Mouse (Mus musculus) G1E (cell line): ENCODE results near the gene Htt. TPM values are rescaled to one million over a fixed set of nuclear protein-coding genes. Genes with fewer than 3 reads are reported as not detected.

Experiments used
- ATAC-seq: 2 replicates; pipeline ENCODE4 v1.8.0; 2016; ENCODE audit warnings: mild to moderate bottlenecking; ENCODE audit not compliant: insufficient number of reproducible peaks, poor library complexity, low FRiP score, severe bottlenecking; ENCODE audit errors: extremely low read depth
- DNase-seq: peaks from one replicate; pipeline ENCODE4 v3.0.0; 2012; ENCODE audit warnings: low spot score
- H3K27me3 ChIP-seq: 2 replicates; pipeline ENCODE4 v1.6.1; 2012; ENCODE audit warnings: mild to moderate bottlenecking, low read length, inconsistent platforms; ENCODE audit not compliant: insufficient read depth
- H3K36me3 ChIP-seq: replicated peaks from 2 replicates; pipeline ENCODE3; 2012; ENCODE audit warnings: mild to moderate bottlenecking, inconsistent platforms
- H3K4me1 ChIP-seq: 2 replicates; pipeline ENCODE4 v1.6.1; 2012; ENCODE audit warnings: low read depth, low read length, inconsistent platforms, mixed read lengths; ENCODE audit not compliant: insufficient read depth
- H3K4me3 ChIP-seq: 2 replicates; pipeline ENCODE4 v1.5.1; 2012; ENCODE audit warnings: low read depth, mild to moderate bottlenecking, inconsistent platforms, low read length, moderate library complexity, mixed read lengths
- H3K9me3 ChIP-seq: replicated peaks from 2 replicates; pipeline ENCODE4 v1.6.1; 2012; ENCODE audit warnings: inconsistent platforms
- CTCF ChIP-seq: IDR thresholded peaks from 2 replicates; pipeline ENCODE4 v1.5.1; 2012; ENCODE audit warnings: low read depth, low read length, inconsistent platforms, mixed read lengths
- GATA1 ChIP-seq: IDR thresholded peaks from 2 replicates; pipeline ENCODE4 v1.6.1; 2012; ENCODE audit warnings: borderline replicate concordance, low read length, inconsistent platforms, mixed read lengths
- GATA2 ChIP-seq: IDR thresholded peaks from 2 replicates; pipeline ENCODE4 v1.6.1; 2012; ENCODE audit warnings: low read depth, low read length, inconsistent platforms, borderline replicate concordance
- POLR2AphosphoS5 ChIP-seq: IDR thresholded peaks from 2 replicates; pipeline ENCODE4 v1.6.1; 2012; ENCODE audit warnings: low read depth, low read length, inconsistent platforms; ENCODE audit not compliant: insufficient replicate concordance
- TAL1 ChIP-seq: conservative IDR thresholded peaks from 2 replicates; pipeline ENCODE4 v1.6.1; 2012; ENCODE audit warnings: low read depth, low read length, inconsistent platforms, mixed read lengths
- polyA plus RNA-seq: library from polyadenylated mRNA; stranded (reverse); fragments of >175 nt; gene quantifications from 2 replicates; pipeline ENCODE4 v1.2.3, GENCODE M21; 2012
- total RNA-seq, 2 experiments: library from RNA; stranded (forward) in 1 of 2; stranded (reverse) in 1 of 2; fragments of 200-1000 nt in 1 of 2; fragments of >200 nt in 1 of 2; fragmentation: Nextera tagmentation in 1 of 2; gene quantifications; 2 replicates each; pipeline ENCODE4 v1.2.3; 2014 to 2017

Htt gene
- total and polyA plus RNA-seq, 3 experiments, result 4.9 to 51.1 (median 24.4) TPM

DNA sequence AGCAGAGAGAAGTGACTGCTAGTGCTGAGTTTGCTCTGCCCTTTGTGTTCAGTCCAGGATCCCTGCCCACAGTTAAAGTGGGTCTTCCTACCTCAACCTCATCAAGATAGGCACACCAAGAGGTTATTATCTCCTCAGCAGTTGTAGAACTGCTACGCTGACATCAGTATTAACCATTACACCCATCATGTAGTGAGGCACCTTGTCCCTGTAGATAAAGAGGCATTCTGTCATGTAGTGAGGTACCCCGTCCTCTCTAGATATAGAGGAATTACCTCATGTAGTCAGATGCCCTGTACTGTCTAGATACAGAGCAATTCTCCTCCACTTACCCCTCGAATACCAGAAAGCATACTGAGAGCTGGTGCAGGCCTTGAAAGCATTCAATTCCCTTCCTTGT, 119.5 kb downstream of the Htt start:
- no peak for DNase-seq
- peak; percentile 28 for TF ChIP-seq TAL1
- no peak for TF ChIP-seq GATA1
- TF ChIP-seq CTCF, result no peak
- TF ChIP-seq GATA2, result no peak
- Histone ChIP-seq H3K36me3 (peaks cover 86% of the 10 kb centered on the region), H3K4me3 (no peak overlapping the region), H3K9me3 (no peaks in the 10 kb centered on the region), H3K27me3 (no peaks in the 10 kb centered on the region), H3K4me1 (peaks cover 7% of the 10 kb centered on the region)
- no peak for ATAC-seq

DNA sequence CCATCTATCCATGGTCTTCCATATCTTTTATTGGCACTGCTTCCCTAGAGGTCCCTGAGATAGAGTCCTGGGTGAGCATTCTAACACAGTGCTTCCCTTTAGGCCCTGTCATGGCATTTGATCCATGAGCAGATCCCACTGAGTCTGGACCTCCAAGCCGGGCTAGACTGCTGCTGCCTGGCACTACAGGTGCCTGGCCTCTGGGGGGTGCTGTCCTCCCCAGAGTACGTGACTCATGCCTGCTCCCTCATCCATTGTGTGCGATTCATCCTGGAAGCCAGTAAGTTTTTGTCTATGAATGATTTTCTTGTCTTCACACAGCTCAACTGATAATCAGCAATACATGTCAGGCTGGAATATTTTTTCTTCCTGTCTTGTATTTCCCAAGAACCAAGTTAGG, 123.7 kb downstream of the Htt start:
- Histone ChIP-seq H3K4me1 (peaks cover 7% of the 10 kb centered on the region), H3K9me3 (no peaks in the 10 kb centered on the region), H3K36me3 (peaks cover 84% of the 10 kb centered on the region), H3K4me3 (no peak overlapping the region), H3K27me3 (no peaks in the 10 kb centered on the region)
- TF ChIP-seq CTCF, result no peak
- TF ChIP-seq POLR2AphosphoS5, result no peak
- TF ChIP-seq GATA1, result no peak
- no peak for TF ChIP-seq GATA2
- TF ChIP-seq TAL1, result no peak
- ATAC-seq, result no peak
- DNase-seq, result no peak

DNA sequence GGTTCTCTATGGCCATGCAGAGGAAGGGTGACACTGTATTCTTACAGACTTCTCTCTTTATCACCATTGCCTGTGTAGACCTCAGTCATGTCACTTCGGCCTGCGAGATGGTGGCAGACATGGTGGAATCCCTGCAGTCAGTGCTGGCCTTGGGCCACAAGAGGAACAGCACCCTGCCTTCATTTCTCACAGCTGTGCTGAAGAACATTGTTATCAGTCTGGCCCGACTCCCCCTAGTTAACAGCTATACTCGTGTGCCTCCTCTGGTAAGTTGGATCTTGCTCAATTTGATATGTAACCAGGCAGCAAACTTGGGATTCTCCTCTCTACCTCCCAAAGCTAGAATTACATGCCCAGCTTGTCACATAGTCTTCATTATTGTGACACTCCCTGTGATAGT, 127.7 kb downstream of the Htt start:
- Histone ChIP-seq H3K9me3 (no peaks in the 10 kb centered on the region), H3K36me3 (peaks cover 92% of the 10 kb centered on the region), H3K4me3 (no peak overlapping the region), H3K27me3 (no peaks in the 10 kb centered on the region), H3K4me1 (no peaks in the 10 kb centered on the region)
- ATAC-seq (no peak), DNase-seq (no peak)
- TF ChIP-seq GATA2 (no peak), CTCF (no peak), GATA1 (no peak), POLR2AphosphoS5 (no peak), TAL1 (no peak)

DNA sequence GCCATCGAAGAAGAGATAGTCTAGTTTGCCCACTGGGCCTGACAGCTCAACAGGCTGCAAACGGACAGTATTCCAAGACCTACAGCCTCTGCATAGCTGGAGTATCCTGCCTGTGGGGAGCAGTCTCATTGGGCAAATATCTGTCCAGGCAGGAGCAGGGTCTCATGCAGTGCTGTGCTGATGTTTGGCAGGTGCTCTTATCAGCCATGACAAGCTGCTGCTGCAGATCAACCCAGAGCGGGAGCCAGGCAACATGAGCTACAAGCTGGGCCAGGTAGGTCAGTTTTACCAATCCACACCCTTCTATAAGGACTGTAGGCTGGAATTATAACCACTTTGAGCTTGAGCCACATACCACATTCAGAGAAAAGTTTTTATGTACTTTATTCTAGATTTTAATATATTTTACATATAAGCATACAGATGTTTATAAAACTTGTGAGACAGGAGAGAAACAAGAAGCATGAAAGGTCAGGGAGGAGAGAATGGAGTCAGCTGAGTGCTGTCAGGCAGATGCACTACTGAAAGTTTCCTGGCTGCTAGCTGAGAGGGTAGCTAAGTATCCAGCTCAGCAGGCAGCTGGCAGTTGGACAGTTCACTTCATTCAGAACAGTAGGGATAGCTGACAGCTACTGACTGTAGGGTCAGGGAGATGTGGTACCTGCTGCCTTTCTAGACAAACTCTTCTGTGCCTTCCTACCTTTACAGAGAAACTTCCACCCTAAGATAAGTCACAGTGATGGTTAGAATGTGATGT, 135.3 kb downstream of the Htt start:
- H3K36me3 ChIP-seq, result peaks cover 94% of the 10 kb centered on the region
- ATAC-seq, result no peak

DNA sequence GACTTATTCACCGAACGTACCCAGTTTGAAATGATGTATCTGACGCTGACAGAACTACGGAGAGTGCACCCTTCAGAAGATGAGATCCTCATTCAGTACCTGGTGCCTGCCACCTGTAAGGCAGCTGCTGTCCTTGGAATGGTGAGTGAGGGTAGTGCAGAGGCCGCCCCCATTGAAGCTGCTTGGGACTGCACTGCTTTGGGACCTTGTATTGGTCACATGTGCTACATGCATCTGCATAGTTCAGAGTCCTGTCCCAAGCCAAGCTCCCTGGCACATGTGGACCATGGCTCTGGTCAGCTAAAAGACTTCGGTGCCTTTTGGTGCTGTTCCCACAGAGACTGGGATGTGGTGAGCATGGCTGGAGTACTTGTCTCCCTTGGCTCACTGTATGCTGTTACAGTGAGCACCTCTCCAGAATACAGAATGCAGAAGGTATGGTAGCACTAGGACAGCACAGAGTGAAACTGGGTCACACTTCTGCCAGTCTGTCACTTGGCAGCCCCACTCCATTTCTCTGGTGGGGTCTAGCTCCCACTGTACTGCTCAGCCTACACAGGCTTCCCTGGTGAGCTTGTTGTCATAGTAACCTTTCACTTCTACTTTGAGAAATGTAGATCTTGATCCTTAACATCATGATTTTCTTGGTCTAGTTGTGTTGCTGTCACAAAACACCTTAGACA, 138.4 kb downstream of the Htt start:
- TF ChIP-seq POLR2AphosphoS5 (no peak), TAL1 (no peak), GATA1 (no peak), GATA2 (no peak), CTCF (no peak)
- Histone ChIP-seq H3K9me3 (no peaks in the 10 kb centered on the region), H3K4me1 (peaks cover 4% of the 10 kb centered on the region; the same call in 1 of the 2 replicates), H3K4me3 (no peak overlapping the region), H3K27me3 (no peaks in the 10 kb centered on the region), H3K36me3 (peaks cover 97% of the 10 kb centered on the region)
- ATAC-seq (no peak), DNase-seq (no peak)

More for the DNA sequence above, 135.3 kb downstream of the Htt start:
- no peaks in the 10 kb centered on the region for H3K9me3 ChIP-seq
- no peak overlapping the region for H3K4me3 ChIP-seq
- no peaks in the 10 kb centered on the region for H3K27me3 ChIP-seq
- DNase-seq, result no peak
- H3K4me1 ChIP-seq, result peaks cover 4% of the 10 kb centered on the region; the same call in 1 of the 2 replicates
- TF ChIP-seq GATA1 (no peak), GATA2 (no peak), CTCF (no peak), POLR2AphosphoS5 (no peak), TAL1 (no peak)

DNA sequence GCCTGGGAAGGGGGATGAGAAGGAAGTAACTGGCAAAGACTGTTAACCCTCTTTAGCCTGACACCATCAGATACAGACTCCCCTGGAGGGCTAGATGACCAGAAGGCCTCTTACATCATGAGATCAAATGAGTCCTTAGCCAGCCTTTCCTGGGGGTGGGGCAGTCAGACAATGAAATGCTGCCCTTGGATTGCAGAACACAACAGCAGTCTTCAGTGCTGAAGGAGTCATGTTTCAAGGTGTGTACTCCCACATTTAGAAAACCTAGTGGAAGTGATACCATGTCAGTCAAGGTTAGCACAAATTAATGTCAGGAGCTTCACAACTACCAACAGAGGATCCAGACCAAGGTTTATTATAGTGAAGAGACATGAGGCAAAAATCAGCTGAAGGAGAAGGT, 140.8 kb downstream of the Htt start:
- H3K36me3 ChIP-seq, result peaks cover 97% of the 10 kb centered on the region
- TF ChIP-seq GATA2, result no peak
- TF ChIP-seq GATA1, result no peak
- TF ChIP-seq CTCF, result no peak
- no peak for ATAC-seq

More for the DNA sequence above, 140.8 kb downstream of the Htt start:
- Histone ChIP-seq H3K27me3 (no peaks in the 10 kb centered on the region), H3K4me3 (no peak overlapping the region), H3K9me3 (no peaks in the 10 kb centered on the region), H3K4me1 (no peaks in the 10 kb centered on the region)
- no peak for DNase-seq
